8 mouse cellular contexts compared by ENCODE assay signal in the genomic region with DNA sequence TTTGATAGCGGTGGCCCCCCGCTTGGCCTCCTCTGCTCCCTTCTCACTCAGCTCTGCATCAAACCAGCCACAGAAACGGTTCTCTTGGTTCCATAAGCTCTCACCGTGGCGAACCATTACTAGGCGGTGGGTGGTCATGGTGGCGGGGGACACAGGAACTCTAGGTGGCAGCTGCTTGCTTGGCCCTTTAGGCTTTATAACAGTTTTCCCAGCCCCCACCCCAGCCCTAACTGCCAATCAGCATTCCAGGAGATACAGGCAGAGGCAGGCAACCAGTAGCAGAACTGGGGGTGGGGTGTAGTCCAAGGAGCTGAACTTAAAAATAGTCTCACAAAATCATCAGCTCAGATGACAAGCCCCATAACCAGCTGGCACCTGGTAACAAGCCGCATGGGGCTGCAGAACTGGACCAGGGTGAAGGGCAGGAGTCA. TPM values are rescaled to one million over a fixed set of nuclear protein-coding genes. Genes with fewer than 3 reads are reported as not detected.
DNase-seq lines count a peak whose midpoint lies in the region; ATAC-seq and TF ChIP-seq lines count a peak whose summit lies in the region.
"Had no signal": no experiment of that assay in that cellular context is flagged by ENCODE, and none has a peak within 500 bp of the region (broad histone marks: within the 10 kb centered on the region; RNA-seq: fewer than 3 reads in every experiment).

Gene Pgam2, minus strand, starts transcription at position 183 of the 431 bp plus-strand sequence.

- no peak for TF ChIP-seq CTCF in lung, embryonic 14.5 days (IDR thresholded peaks at IDR 0.05; ENCODE audit: low read depth)
- no peak for TF ChIP-seq CTCF in embryonic fibroblast, embryonic 13.5 days (IDR thresholded peaks at IDR 0.05; ENCODE audit: borderline replicate concordance, insufficient read depth, low read length)

- peak within 1 kb of the TSS; percentile 10; the same call in 1 of the 2 replicates for H3K4me2 ChIP-seq in lung, embryonic 14.5 days
- H3K4me2 ChIP-seq in heart, embryonic 13.5 days = peak within 1 kb of the TSS; percentile 77
- H3K4me2 ChIP-seq: midbrain, embryonic 12.5 days had no signal

- H3K9ac ChIP-seq in lung, embryonic 14.5 days = peak within 1 kb of the TSS; percentile 9; the same call in 1 of the 2 replicates
- peak within 1 kb of the TSS; percentile 83 for H3K9ac ChIP-seq in heart, embryonic 13.5 days
- H3K9ac ChIP-seq: midbrain, embryonic 12.5 days had no signal

- H3K27ac ChIP-seq in lung, embryonic 14.5 days (ENCODE audit: low read depth) = no peak within 1 kb of the TSS
- H3K27ac ChIP-seq in embryonic fibroblast, embryonic 13.5 days (ENCODE audit: insufficient read depth, low read length) = no peak within 1 kb of the TSS
- peak within 1 kb of the TSS; percentile 89 for H3K27ac ChIP-seq in heart, embryonic 13.5 days (replicated peaks)
- H3K27ac ChIP-seq: midbrain, embryonic 12.5 days had no signal

- H3K36me3 ChIP-seq in lung, embryonic 14.5 days (ENCODE audit: insufficient read depth) = peaks cover 28% of the 10 kb centered on the region
- H3K36me3 ChIP-seq in heart, embryonic 13.5 days = peaks cover 31% of the 10 kb centered on the region

- DNase-seq in lung, embryonic 14.5 days = peak; percentile 7
- DNase-seq in lung, postnatal 14 days = no peak
- DNase-seq in layer of hippocampus, postnatal 36 days = no peak
- DNase-seq in urinary bladder, adult 18-20 months (ENCODE audit: low spot score in 2 of 2) = no peak
- DNase-seq in cerebellum, adult 9-10 months = no peak

- TF ChIP-seq POLR2A in embryonic fibroblast, embryonic 13.5 days (IDR thresholded peaks at IDR 0.05; ENCODE audit: low read depth, low read length) = 0 out of 2 replicates have a peak, but pooled peaks have one; percentile 10

- H3K4me1 ChIP-seq in lung, embryonic 14.5 days (ENCODE audit: insufficient read depth) = peaks cover 7% of the 10 kb centered on the region; the same call in 1 of the 2 replicates
- H3K4me1 ChIP-seq in embryonic fibroblast, embryonic 13.5 days (ENCODE audit: control insufficient read depth, insufficient read depth, low read length) = no peaks in the 10 kb centered on the region
- peaks cover 39% of the 10 kb centered on the region for H3K4me1 ChIP-seq in heart, embryonic 13.5 days

- H3K4me3 ChIP-seq in lung, embryonic 14.5 days (ENCODE audit: low read depth, low read length) = peak within 1 kb of the TSS; percentile 15; the same call in 1 of the 2 replicates
- no peak within 1 kb of the TSS for H3K4me3 ChIP-seq in embryonic fibroblast, embryonic 13.5 days (ENCODE audit: insufficient read depth, low read length)
- peak within 1 kb of the TSS; percentile 60 for H3K4me3 ChIP-seq in heart, embryonic 13.5 days
- H3K4me3 ChIP-seq: midbrain, embryonic 12.5 days had no signal

- H3K9me3 ChIP-seq in lung, embryonic 14.5 days (ENCODE audit: low read depth, low read length) = no peaks in the 10 kb centered on the region
- no peaks in the 10 kb centered on the region for H3K9me3 ChIP-seq in heart, embryonic 13.5 days
- H3K9me3 ChIP-seq: midbrain, embryonic 12.5 days had no signal

- H3K27me3 ChIP-seq in lung, embryonic 14.5 days (ENCODE audit: insufficient read depth, low read length) = no peaks in the 10 kb centered on the region
- no peaks in the 10 kb centered on the region for H3K27me3 ChIP-seq in heart, embryonic 13.5 days (replicated peaks)
- H3K27me3 ChIP-seq: midbrain, embryonic 12.5 days had no signal

- ATAC-seq in lung, embryonic 14.5 days (ENCODE audit: insufficient read depth) = 0 out of 2 replicates have a peak, but pooled peaks have one; percentile 9
- ATAC-seq in heart, embryonic 13.5 days (ENCODE audit: extremely low read depth, insufficient number of reproducible peaks, low FRiP score, low TSS enrichment) = peak; percentile 55; the same call in 1 of the 2 replicates

- 44% methylated on average over 8 of the region's 8 CpGs for WGBS in lung, embryonic 14.5 days
- 25% methylated on average over 8 of the region's 8 CpGs for WGBS in heart, embryonic 13.5 days

RNA-seq across cellular contexts. Expression of gene Pgam2, which starts in this region (rescaled TPM):
- polyA plus RNA-seq in lung, embryonic 14.5 days (2014; fragmentation: Nextera tagmentation; extraction: Ambion mirVana) = 1.6 and 19.6 TPM in 2 replicates
- 2.8 TPM in 1 of 2 replicates, not detected in the other for polyA plus RNA-seq in embryonic fibroblast, embryonic 13.5 days (2011; ENCODE audit: insufficient read length, low read depth, missing spikeins)
- polyA plus RNA-seq in heart, embryonic 13.5 days (2015; fragmentation: Nextera tagmentation; extraction: Ambion mirVana) = 801 and 908 TPM in 2 replicates
- total RNA-seq in layer of hippocampus, postnatal 36 days (2021) = 10 to 100 TPM; 14.4 to 14.8 TPM

Comparison
In these comparisons a context has a peak if more than half of its experiments do, and no peak if none do; other contexts are left out.
1. RNA of gene Pgam2 (polyA plus RNA-seq): 801 to 908 TPM in heart, embryonic 13.5 days; 1.6 to 19.6 TPM in lung, embryonic 14.5 days and 2.8 TPM in embryonic fibroblast, embryonic 13.5 days; every median in the first group is over 10 times any median in the second.